In genomic region chr19:21941720-21942119, GRCm38 (mm10) we compare ENCODE assay signal across 14 mouse cellular contexts.
DNase-seq lines count a peak whose midpoint lies in the region; TF ChIP-seq lines count a peak whose summit lies in the region.
"Had no signal": no experiment of that assay in that cellular context is flagged by ENCODE, and none has a peak within 500 bp of the region (broad histone marks: within the 10 kb centered on the region; RNA-seq: fewer than 3 reads in every experiment).

No protein-coding gene starts in this region.

- no peak for TF ChIP-seq POLR2A in kidney, adult 2 months (IDR thresholded peaks at IDR 0.05; ENCODE audit: low read depth, low read length)

- peak; percentile 14 for DNase-seq in adrenal gland, adult 2 months
- no peak for DNase-seq in adrenal gland, adult 8-10 months
- peak; percentile 55 for DNase-seq in kidney, adult 2 months
- DNase-seq in kidney, postnatal 25 days = no peak
- peak; percentile 4 for DNase-seq in retina, postnatal 1 day
- no peak for DNase-seq in retina, embryonic 14.5 days (ENCODE audit: low spot score)
- DNase-seq in layer of hippocampus, adult 8-10 months (ENCODE audit: low spot score in 2 of 2) = no peak
- no peak for DNase-seq in testis, postnatal 10 days (ENCODE audit: low spot score)
- DNase-seq: cerebellum, adult 2 months; right cerebral cortex, postnatal 4 days had no signal

- WGBS in kidney, adult 2 months = 54% methylated on average over 2 of the region's 2 CpGs

- H3K36me3 ChIP-seq in kidney, adult 2 months (ENCODE audit: control insufficient read depth, insufficient read depth, low read length) = no peaks in the 10 kb centered on the region
- H3K36me3 ChIP-seq: intestine, embryonic 15.5 days; liver, embryonic 15.5 days; midbrain, embryonic 13.5 days had no signal

- no peaks in the 10 kb centered on the region for H3K4me1 ChIP-seq in kidney, adult 2 months (ENCODE audit: control insufficient read depth, insufficient read depth, low read length)
- H3K4me1 ChIP-seq: intestine, embryonic 15.5 days; liver, embryonic 15.5 days; midbrain, embryonic 13.5 days had no signal

- peak overlapping the region; percentile 59 for H3K27ac ChIP-seq in kidney, adult 2 months (ENCODE audit: insufficient read depth, low read depth, low read length)
- H3K27ac ChIP-seq: intestine, embryonic 15.5 days; liver, embryonic 15.5 days; midbrain, embryonic 13.5 days had no signal

- H3K4me3 ChIP-seq in kidney, adult 2 months (ENCODE audit: insufficient read depth, low read depth, low read length) = no peak overlapping the region
- H3K4me3 ChIP-seq: intestine, embryonic 15.5 days; liver, embryonic 15.5 days; midbrain, embryonic 13.5 days had no signal

- TF ChIP-seq CTCF in kidney, adult 2 months (conservative IDR thresholded peaks at IDR 0.05; ENCODE audit: insufficient read depth, insufficient read length, low read depth, low read length) = no peak

- no peaks in the 10 kb centered on the region for H3K27me3 ChIP-seq in kidney, adult 2 months (replicated peaks; ENCODE audit: control insufficient read depth, insufficient read depth, low read length)
- H3K27me3 ChIP-seq: intestine, embryonic 15.5 days; liver, embryonic 15.5 days; midbrain, embryonic 13.5 days; Patski had no signal

Comparison
In these comparisons a context has a peak if more than half of its experiments do, and no peak if none do; other contexts are left out.
1. DNase-seq: peak in adrenal gland, adult 2 months (single experiment), kidney, adult 2 months (single experiment) and retina, postnatal 1 day (single experiment); none in adrenal gland, adult 8-10 months (single experiment), kidney, postnatal 25 days (0 of 2), retina, embryonic 14.5 days (single experiment), layer of hippocampus, adult 8-10 months (0 of 2) and testis, postnatal 10 days (single experiment).